Mouse (Mus musculus) right cerebral cortex, adult 2 months (tissue): Measurements from ENCODE around the gene Gabrd.

ENCODE experiments used
- DNase-seq, 2 experiments: peaks; one replicate each; pipeline ENCODE4 v3.0.0; 2021 to 2022; ENCODE audit warnings: low spot score in 2 of 2

Gene Gabrd

DNA sequence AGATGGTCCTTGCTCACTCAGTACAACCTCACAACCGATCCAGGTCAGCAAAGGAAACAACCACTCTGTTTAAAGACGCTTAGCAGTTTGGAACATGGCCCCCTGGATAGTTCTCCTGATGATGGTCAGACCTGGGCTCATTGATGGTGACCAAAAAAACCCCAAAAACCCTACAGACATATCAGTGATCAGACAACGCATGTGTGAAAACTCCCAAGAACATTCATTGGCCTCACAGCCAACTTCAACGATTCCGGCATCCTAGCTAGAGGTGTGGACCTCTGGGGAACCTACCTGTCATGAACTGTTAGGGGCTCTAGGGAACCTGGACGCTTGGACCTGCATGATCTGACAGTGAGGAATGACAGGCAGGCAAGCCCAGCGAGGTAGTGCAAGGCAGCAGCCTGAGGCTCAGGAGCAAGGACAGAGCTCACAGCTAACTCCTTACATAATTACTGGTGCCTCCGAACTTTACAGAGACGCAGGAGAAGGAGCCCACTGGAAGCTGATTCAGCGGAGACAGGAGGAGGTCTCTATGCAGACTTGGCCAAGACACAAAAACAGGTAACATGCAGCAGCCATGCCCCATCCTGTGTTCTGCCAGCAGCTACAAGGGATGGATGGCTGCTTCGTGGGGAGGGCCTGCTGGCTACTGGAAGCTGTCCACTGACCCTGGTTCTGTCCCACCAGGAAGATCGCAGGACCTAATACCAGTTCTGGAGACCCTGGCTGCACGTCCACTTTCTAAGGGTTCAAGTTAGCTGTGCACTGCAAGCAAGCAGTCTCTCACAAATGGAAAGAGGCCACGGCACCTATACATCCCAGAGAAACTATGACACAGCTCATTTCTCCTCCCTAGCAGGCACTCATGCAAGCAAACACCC lies 54.3 kb downstream of the Gabrd start:
- peak; percentile 43 to 46 for DNase-seq

DNA sequence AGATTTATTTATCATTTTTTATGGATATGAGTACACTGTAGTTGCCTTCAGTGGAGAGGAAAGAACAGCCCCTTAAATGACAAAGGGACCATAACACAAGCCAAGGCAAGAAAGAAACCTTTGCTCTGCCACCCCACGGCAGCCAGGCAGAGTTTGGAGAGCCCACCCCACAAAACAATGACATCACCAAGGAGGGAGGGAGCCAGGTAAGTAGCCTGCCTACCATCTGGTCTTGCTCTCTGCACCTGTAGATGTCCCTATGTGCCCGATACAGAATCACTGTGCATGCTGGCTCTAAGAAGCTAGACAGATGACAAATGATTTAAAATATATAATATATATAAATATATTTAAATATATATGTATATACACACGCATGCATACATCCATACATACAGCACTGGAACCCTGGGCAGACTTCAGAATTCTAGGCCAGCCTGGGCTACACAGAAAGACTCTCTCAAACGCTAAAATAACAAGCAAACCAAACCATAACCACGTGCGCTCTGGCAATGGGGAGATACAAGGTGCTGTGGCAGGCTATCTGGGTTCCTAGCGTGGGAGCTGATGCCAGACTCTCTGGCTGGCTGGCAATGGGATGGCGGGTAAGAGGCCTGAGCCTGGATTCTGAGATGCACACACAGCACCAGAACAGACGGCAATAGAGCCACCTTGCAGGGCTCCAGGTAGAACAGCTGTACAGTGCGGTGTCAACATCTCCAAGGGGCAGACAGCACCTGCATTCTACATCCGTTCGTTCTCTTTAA lies 61.4 kb downstream of the Gabrd start:
- no peak for DNase-seq
